ENCODE assay signal across 8 mouse cellular contexts in the genomic region with DNA sequence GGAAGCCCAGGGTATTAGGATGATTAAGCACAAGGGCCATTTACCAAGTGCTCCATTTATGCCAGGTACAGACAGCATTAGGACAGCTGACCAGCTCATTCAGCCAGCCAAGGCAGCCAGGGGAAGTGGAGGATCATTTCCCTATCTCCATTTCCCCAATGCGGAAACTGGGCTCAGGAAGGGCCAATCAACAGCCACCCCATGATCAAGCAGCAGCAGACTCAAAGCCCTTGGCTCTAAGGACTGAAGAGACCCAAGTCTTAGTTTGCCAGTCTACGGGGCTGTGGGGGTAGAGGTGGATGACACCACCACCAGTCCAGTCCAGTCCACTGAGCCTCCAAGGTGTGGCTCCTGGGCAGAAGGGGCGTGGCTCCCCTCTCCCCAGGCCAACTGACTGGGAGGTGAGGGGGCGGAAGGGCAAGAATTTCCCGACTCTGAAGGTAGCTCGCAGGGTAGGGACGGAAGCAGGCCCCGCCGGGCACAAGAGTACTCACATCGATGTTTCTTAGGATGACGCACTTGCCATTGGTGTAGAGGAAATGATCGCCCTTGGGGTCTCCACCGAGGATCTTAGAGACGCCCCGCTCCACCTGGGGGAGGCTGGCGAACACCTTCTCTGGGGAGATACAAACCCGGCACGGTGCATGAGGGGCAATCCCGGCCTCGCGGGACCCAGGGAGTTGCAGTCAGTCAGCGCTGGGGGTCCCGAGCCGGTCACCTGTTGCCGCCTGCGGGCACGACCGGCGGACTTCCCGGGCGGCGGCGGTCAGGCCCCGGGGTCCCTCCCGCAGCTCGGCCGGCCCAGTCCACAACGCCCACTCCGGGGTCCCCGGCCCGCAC. TPM values are rescaled to one million over a fixed set of nuclear protein-coding genes. Genes with fewer than 3 reads are reported as not detected.
A peak's percentile ranks its signal among the peaks of the same experiment; 100 is the strongest.
DNase-seq lines count a peak whose midpoint lies in the region; ATAC-seq and TF ChIP-seq lines count a peak whose summit lies in the region.

No protein-coding gene starts in this region.

- no peaks in the 10 kb centered on the region for H3K27me3 ChIP-seq in hindbrain, embryonic 15.5 days
- no peaks in the 10 kb centered on the region for H3K27me3 ChIP-seq in limb, embryonic 12.5 days
- no peaks in the 10 kb centered on the region for H3K27me3 ChIP-seq in midbrain, embryonic 13.5 days
- no peaks in the 10 kb centered on the region for H3K27me3 ChIP-seq in stomach, embryonic 14.5 days (ENCODE audit: control insufficient read depth, insufficient read depth, low read length)

- intact Hi-C loops in gastrocnemius, adult 2 months (cut with DNase I) = no loop called here

- H3K36me3 ChIP-seq in hindbrain, embryonic 15.5 days = peaks cover 13% of the 10 kb centered on the region; the same call in 1 of the 2 replicates
- H3K36me3 ChIP-seq in limb, embryonic 12.5 days = peaks cover 40% of the 10 kb centered on the region
- peaks cover 39% of the 10 kb centered on the region for H3K36me3 ChIP-seq in midbrain, embryonic 13.5 days
- H3K36me3 ChIP-seq in stomach, embryonic 14.5 days (ENCODE audit: control insufficient read depth, insufficient read depth, low read length) = peaks cover 32% of the 10 kb centered on the region

- H3K27ac ChIP-seq in gastrocnemius, adult 2 months = peak overlapping the region; percentile 99
- peak overlapping the region; percentile 91 for H3K27ac ChIP-seq in hindbrain, embryonic 15.5 days (replicated peaks)
- peak overlapping the region; percentile 98 for H3K27ac ChIP-seq in limb, embryonic 12.5 days
- H3K27ac ChIP-seq in midbrain, embryonic 13.5 days = peak overlapping the region; percentile 88
- peak overlapping the region; percentile 90 for H3K27ac ChIP-seq in stomach, embryonic 14.5 days (ENCODE audit: low read length)

- TF ChIP-seq CTCF in gastrocnemius, adult 2 months (IDR thresholded peaks at IDR 0.05) = no peak

- peaks cover 37% of the 10 kb centered on the region for H3K4me1 ChIP-seq in hindbrain, embryonic 15.5 days (replicated peaks)
- peaks cover 37% of the 10 kb centered on the region for H3K4me1 ChIP-seq in limb, embryonic 12.5 days (replicated peaks)
- H3K4me1 ChIP-seq in midbrain, embryonic 13.5 days (replicated peaks) = peaks cover 35% of the 10 kb centered on the region
- peaks cover 10% of the 10 kb centered on the region; the same call in 1 of the 2 replicates for H3K4me1 ChIP-seq in stomach, embryonic 14.5 days (ENCODE audit: control insufficient read depth, insufficient read depth, low read length)

- peak overlapping the region; percentile 89 for H3K4me2 ChIP-seq in hindbrain, embryonic 15.5 days
- H3K4me2 ChIP-seq in limb, embryonic 12.5 days = peak overlapping the region; percentile 83
- H3K4me2 ChIP-seq in midbrain, embryonic 13.5 days (replicated peaks) = peak overlapping the region; percentile 92
- peak overlapping the region; percentile 77 for H3K4me2 ChIP-seq in stomach, embryonic 14.5 days (replicated peaks; ENCODE audit: low read depth, low read length)

- DNase-seq in thymus, adult 18-20 months = peak; percentile 50 to 64
- DNase-seq in thymus, postnatal 4 days = no peak
- DNase-seq in cerebellum, adult 9-10 months = peak; percentile 72
- peak; percentile 63 for DNase-seq in gastrocnemius, adult 2 months

- 1% methylated on average over 35 of the region's 41 CpGs for WGBS in hindbrain, embryonic 15.5 days
- 1% methylated on average over 40 of the region's 41 CpGs for WGBS in limb, embryonic 12.5 days
- 1% methylated on average over 41 of the region's 41 CpGs for WGBS in midbrain, embryonic 13.5 days
- under 1% methylated on average over 35 of the region's 41 CpGs for WGBS in stomach, embryonic 14.5 days

- peak overlapping the region; percentile 75 for H3K9ac ChIP-seq in hindbrain, embryonic 15.5 days
- peak overlapping the region; percentile 91 for H3K9ac ChIP-seq in limb, embryonic 12.5 days (replicated peaks)
- peak overlapping the region; percentile 92 for H3K9ac ChIP-seq in midbrain, embryonic 13.5 days (replicated peaks)
- H3K9ac ChIP-seq in stomach, embryonic 14.5 days (replicated peaks; ENCODE audit: low read depth, low read length) = peak overlapping the region; percentile 90

- H3K4me3 ChIP-seq in gastrocnemius, adult 2 months = peak overlapping the region; percentile 97
- H3K4me3 ChIP-seq in hindbrain, embryonic 15.5 days = peak overlapping the region; percentile 74
- peak overlapping the region; percentile 92 for H3K4me3 ChIP-seq in limb, embryonic 12.5 days (replicated peaks)
- peak overlapping the region; percentile 91 for H3K4me3 ChIP-seq in midbrain, embryonic 13.5 days (replicated peaks)
- H3K4me3 ChIP-seq in stomach, embryonic 14.5 days (ENCODE audit: low read depth, low read length) = peak overlapping the region; percentile 86

- H3K9me3 ChIP-seq in hindbrain, embryonic 15.5 days = no peaks in the 10 kb centered on the region
- H3K9me3 ChIP-seq in limb, embryonic 12.5 days = no peaks in the 10 kb centered on the region
- no peaks in the 10 kb centered on the region for H3K9me3 ChIP-seq in midbrain, embryonic 13.5 days
- H3K9me3 ChIP-seq in stomach, embryonic 14.5 days (ENCODE audit: control insufficient read depth, low read depth, low read length) = no peaks in the 10 kb centered on the region

- peak; percentile 40 for ATAC-seq in hindbrain, embryonic 15.5 days (ENCODE audit: low FRiP score, low read depth)
- peak; percentile 50 for ATAC-seq in limb, embryonic 12.5 days (ENCODE audit: insufficient number of reproducible peaks, insufficient read depth, low FRiP score, low TSS enrichment, low read depth)
- ATAC-seq in midbrain, embryonic 13.5 days = peak; percentile 63
- ATAC-seq in stomach, embryonic 14.5 days (ENCODE audit: insufficient number of reproducible peaks, insufficient read depth, low FRiP score, low read depth) = peak; percentile 26

RNA-seq across cellular contexts. Expression of a gene that starts 2.2 kb away (rescaled TPM):
- 10 to 100 TPM; 42.7 to 64.8 TPM for total RNA-seq in gastrocnemius, adult 2 months (2021)
- 185 and 188 TPM in 2 replicates for polyA plus RNA-seq in hindbrain, embryonic 15.5 days (2015; fragmentation: Nextera tagmentation; extraction: Ambion mirVana)
- polyA plus RNA-seq in limb, embryonic 12.5 days (2016; fragmentation: Nextera tagmentation; extraction: Ambion mirVana) = 188 and 191 TPM in 2 replicates
- polyA plus RNA-seq in midbrain, embryonic 13.5 days (2015; fragmentation: Nextera tagmentation; extraction: Ambion mirVana) = 143 and 150 TPM in 2 replicates
- 252 and 261 TPM in 2 replicates for polyA plus RNA-seq in stomach, embryonic 14.5 days (2014; fragmentation: Nextera tagmentation; extraction: Ambion mirVana)

RNA-seq across cellular contexts. Expression of a gene that starts 57.9 kb away (rescaled TPM):
- total RNA-seq in gastrocnemius, adult 2 months (2021) = under 1 TPM; 0.20 to 0.25 TPM
- polyA plus RNA-seq in hindbrain, embryonic 15.5 days (2015; fragmentation: Nextera tagmentation; extraction: Ambion mirVana) = 0.49 and 0.60 TPM in 2 replicates
- 0.36 and 0.69 TPM in 2 replicates for polyA plus RNA-seq in limb, embryonic 12.5 days (2016; fragmentation: Nextera tagmentation; extraction: Ambion mirVana)
- polyA plus RNA-seq in midbrain, embryonic 13.5 days (2015; fragmentation: Nextera tagmentation; extraction: Ambion mirVana) = 0.11 and 0.43 TPM in 2 replicates
- 0.93 and 1.3 TPM in 2 replicates for polyA plus RNA-seq in stomach, embryonic 14.5 days (2014; fragmentation: Nextera tagmentation; extraction: Ambion mirVana)
